Mouse (Mus musculus): ENCODE data around the gene Bsdc1.
A peak's percentile ranks its signal among the peaks of the same experiment; 100 is the strongest.
"Not testable (repeated sequence)": the region's sequence is repeated elsewhere in the genome, so short reads cannot be mapped to it uniquely, and the experiment has no call there.

The Bsdc1 gene

GRCm38 (mm10) chr4:129513891-129514290 is 52.5 kb downstream of the Bsdc1 start:
- no peak for DNase-seq (ENCODE audit: low spot score in 2 of 2)

DNA sequence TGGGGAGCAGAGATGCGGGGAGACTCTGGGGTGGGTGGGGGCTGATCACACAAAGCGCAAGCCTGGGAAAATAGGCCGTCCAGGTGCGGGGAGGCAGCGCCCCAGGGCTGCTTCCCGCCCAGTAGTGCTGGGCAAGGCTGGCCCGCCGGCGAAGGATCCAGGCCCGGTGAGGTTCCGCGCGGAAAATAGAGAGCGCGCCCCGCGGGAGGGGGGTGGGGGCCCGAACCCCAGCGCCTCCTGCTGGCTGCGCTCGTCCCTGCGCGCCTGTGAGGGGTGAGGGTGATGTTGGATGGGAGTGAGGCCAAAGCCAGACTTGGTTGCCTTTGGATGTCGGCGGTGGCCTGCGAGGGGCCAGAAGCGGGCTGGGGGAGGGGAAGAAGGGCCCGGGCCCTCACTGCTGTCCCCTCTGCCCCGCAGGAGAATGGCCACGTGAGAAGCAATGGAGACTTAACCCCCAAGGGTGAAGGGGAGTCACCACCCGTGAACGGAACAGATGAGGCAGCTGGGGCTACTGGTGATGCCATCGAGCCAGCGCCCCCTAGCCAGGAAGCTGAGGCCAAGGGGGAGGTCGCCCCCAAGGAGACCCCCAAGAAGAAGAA is 53.0 kb downstream of the Bsdc1 start:
- peak in 1 of 2 experiments; percentile 37 for DNase-seq (ENCODE audit: low spot score in 2 of 2)

DNA sequence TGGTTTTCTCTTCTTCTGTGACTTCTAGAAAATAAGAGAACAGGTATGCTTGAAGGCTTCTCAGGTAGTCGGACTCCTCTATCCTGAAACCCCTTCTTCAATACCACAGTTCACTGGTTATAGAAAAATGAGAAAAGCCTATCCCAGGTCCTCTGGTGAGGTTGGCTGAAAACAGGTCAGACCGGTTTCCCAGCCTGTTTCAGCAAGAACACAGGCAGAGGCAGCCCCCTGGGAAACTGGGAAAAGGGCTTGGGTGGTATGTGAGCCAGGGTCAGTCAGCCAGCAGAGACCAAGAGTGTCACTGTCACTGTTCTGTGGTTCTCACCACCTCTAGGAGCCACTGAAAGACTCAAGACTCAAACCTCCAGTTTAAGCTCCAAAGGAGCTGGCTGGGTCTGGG is 55.5 kb downstream of the Bsdc1 start:
- DNase-seq (ENCODE audit: low spot score in 2 of 2) = no peak

- DNase-seq (ENCODE audit: low spot score in 2 of 2) = no peak
Observed at GRCm38 (mm10) chr4:129518519-129518918, 57.1 kb downstream of the Bsdc1 start.

DNA sequence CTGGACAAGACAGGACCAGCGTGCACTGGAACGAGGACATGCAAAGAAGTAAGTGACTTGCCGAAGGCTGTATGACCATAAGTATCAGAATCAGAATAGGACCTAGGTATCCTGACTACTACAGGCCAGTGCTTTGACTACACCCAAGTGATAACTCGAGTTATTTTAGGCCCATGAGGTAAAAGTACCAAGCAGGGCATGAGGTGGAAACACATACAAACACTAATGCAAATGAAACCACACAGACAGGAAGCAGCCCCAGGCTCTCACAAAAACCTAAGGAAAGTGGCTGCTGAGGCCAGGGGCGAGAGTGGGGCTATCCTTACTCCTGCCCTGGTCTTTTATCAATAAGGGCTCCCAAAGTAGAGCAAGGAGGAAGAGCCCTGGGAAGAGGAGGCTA is 64.0 kb downstream of the Bsdc1 start:
- DNase-seq (ENCODE audit: low spot score in 2 of 2) = no peak

GRCm38 (mm10) chr4:129525889-129526288 is 64.5 kb downstream of the Bsdc1 start:
- no peak for DNase-seq (ENCODE audit: low spot score in 2 of 2)

DNA sequence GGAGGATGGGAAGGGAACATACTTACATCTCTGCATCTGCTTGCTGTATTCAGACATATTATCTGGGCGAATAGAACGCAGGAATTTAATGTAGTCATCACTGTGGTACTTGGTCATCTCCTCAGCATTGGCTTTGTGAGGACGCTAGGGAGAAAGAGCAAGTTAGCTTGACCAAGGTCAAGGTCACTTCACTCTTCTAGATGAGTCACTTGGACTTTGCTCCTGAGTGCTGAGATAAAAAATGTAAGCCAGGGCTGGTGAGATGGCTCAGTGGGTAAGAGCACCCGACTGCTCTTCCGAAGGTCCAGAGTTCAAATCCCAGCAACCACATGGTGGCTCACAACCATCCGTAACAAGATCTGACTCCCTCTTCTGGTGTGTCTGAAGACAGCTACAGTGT is 67.5 kb downstream of the Bsdc1 start:
- DNase-seq (ENCODE audit: low spot score in 2 of 2) = not testable (repeated sequence)

All from frontal cortex, postnatal 25 days (tissue).